Mouse (Mus musculus) intestine, embryonic 15.5 days (tissue): ENCODE results near the gene Ankrd34c. TPM values are rescaled to one million over a fixed set of nuclear protein-coding genes. Genes with fewer than 3 reads are reported as not detected.
A peak's percentile ranks its signal among the peaks of the same experiment; 100 is the strongest.

Source experiments
- ATAC-seq: fragments of 200-750 bp; cut with Nextera tagmentation; 2 replicates; pipeline ENCODE4 v1.8.0; 2017; ENCODE audit warnings: moderate TSS enrichment, moderate library complexity
- H3K27ac ChIP-seq: fragments of 300-500 bp; sonication (generic); 2 replicates; pipeline ENCODE4 v1.5.1; 2015; ENCODE audit warnings: mild to moderate bottlenecking, inconsistent platforms
- H3K27me3 ChIP-seq: fragments of 300-500 bp; sonication (generic); replicated peaks from 2 replicates; pipeline ENCODE4 v1.6.1; 2015; ENCODE audit warnings: inconsistent platforms
- H3K36me3 ChIP-seq: fragments of 300-500 bp; sonication (generic); 2 replicates; pipeline ENCODE4 v1.6.1; 2015; ENCODE audit warnings: inconsistent platforms
- H3K4me1 ChIP-seq: fragments of 300-500 bp; sonication (generic); replicated peaks from 2 replicates; pipeline ENCODE4 v1.6.1; 2015; ENCODE audit warnings: inconsistent platforms
- H3K4me2 ChIP-seq: fragments of 300-500 bp; sonication (generic); replicated peaks from 2 replicates; pipeline ENCODE4 v1.6.1; 2015; ENCODE audit warnings: mild to moderate bottlenecking, inconsistent platforms
- H3K4me3 ChIP-seq: fragments of 300-500 bp; sonication (generic); replicated peaks from 2 replicates; pipeline ENCODE4 v1.5.1; 2015; ENCODE audit warnings: inconsistent platforms
- H3K9ac ChIP-seq: fragments of 300-500 bp; sonication (generic); 2 replicates; pipeline ENCODE4 v1.6.1; 2015; ENCODE audit warnings: inconsistent platforms
- H3K9me3 ChIP-seq: fragments of 300-500 bp; sonication (generic); 2 replicates; pipeline ENCODE4 v1.6.1; 2016; ENCODE audit warnings: inconsistent platforms
- WGBS: fragments of 180-500 bp; shearing (Covaris S2); methylation state at CpG from one replicate; pipeline ENCODE4 v1.1.7; 2015; 5-methylcytosine and 5-hydroxymethylcytosine counted together
- polyA plus RNA-seq: library from polyadenylated mRNA; unstranded; fragments of >200 nt; fragmentation: Nextera tagmentation; extraction: Ambion mirVana; gene quantifications from 2 replicates; pipeline ENCODE4 v1.2.1, GENCODE M21; 2015

The Ankrd34c gene
- polyA plus RNA-seq, 1 experiment from 2014 or later, result not detected

GRCm38 (mm10) chr9:89705197-89705533 lies 33.1 kb downstream of the Ankrd34c start:
- Histone ChIP-seq H3K4me3 (peak overlapping the region; percentile 48), H3K27ac (peak overlapping the region; percentile 60; the same call in 1 of the 2 replicates), H3K4me1 (0 out of 2 replicates have a peak, but pooled peaks cover 3% of the 10 kb centered on the region), H3K4me2 (peak overlapping the region; percentile 83), H3K27me3 (no peaks in the 10 kb centered on the region), H3K9ac (peak overlapping the region; percentile 58), H3K9me3 (no peaks in the 10 kb centered on the region), H3K36me3 (peaks cover 5% of the 10 kb centered on the region; the same call in 1 of the 2 replicates)
- WGBS, result 9% methylated on average over 10 of the region's 10 CpGs
- peak; percentile 68 for ATAC-seq

DNA sequence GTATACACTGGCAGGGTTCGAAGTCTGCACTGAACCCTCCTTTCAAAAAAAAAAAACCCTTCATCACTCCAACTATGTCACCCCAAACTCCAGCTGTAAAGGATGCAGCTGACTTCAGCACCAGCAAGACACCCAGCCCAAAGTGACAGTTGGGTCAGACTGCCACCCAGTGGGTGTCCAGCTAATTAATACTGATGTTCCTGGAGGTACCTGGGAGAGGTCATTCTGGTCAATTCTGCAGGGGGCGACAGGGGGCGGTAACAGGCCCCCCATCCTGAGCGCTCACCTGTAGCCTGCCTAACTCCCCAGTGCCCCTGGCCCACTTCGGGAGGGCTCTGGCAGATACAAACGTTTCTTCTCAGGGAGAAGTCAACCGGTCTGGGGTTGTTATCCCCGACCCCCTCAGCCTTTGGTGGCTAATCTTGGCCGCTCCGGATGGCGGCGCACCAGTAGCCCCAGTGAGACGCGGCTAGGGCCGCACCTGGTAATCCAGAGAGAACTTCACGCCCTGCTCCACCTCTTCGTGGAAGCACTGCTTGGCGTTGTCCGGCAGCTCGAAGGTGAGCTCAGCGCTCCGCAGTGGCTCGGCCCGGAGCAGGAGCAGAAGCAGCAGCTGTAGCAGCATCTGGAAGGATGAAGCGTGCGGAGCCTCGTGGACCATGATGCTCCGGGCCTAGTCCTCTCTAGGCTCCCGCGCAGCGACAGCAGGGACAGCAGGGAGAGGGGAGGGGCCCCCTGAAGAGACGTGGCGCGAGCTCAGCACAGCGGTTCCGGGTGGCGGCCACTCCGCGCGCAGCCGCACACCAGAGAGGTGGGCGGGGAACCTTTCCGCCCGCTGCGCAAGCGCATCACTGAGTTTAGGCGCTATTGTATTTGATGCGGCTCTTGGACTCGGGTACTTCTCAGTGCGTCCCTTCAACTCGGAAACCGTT lies 33.7 kb downstream of the Ankrd34c start, which contains the start of gene Tmed3:
Gene Tmed3, minus strand, starts transcription at position 804 of the 932 bp plus-strand sequence.
- H3K4me2 ChIP-seq, result peak within 1 kb of the TSS; percentile 83
- peak within 1 kb of the TSS; percentile 48 for H3K4me3 ChIP-seq
- peak within 1 kb of the TSS; percentile 64 for H3K27ac ChIP-seq
- ATAC-seq, result peak; percentile 100
- WGBS, result 1% methylated on average over 52 of the region's 52 CpGs
- peaks cover 10% of the 10 kb centered on the region for H3K36me3 ChIP-seq
- no peaks in the 10 kb centered on the region for H3K9me3 ChIP-seq
- 0 out of 2 replicates have a peak, but pooled peaks cover 3% of the 10 kb centered on the region for H3K4me1 ChIP-seq
- H3K27me3 ChIP-seq, result no peaks in the 10 kb centered on the region
- H3K9ac ChIP-seq, result peak within 1 kb of the TSS; percentile 58

DNA sequence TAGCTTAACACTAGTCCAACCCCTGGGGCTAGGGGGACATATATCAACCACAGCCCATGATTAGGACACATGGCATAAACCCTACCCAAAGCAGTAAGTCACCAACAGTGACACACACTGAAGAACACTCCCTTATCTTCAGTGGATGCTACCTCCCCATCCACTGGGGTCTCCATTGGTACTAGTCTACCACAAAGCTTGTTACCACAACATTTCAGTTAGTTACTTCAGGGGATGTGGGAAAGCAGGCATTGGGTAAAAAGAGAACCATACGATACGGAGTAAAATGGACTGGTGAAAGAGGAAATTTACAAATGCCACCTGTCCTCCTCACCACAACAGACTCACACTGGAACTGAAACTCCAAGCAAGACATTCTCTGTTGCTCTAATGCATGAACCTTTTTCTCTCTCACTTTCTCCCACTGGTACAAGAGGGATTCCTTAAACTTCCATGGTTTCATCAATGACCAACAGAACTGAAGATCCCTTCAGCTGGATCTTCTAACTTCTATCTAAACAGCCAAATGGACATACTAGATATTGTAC lies 37.3 kb downstream of the Ankrd34c start:
- H3K4me3 ChIP-seq, result no peak overlapping the region
- ATAC-seq, result no peak
- H3K9me3 ChIP-seq, result no peaks in the 10 kb centered on the region
- H3K27me3 ChIP-seq, result no peaks in the 10 kb centered on the region
- no peak overlapping the region for H3K27ac ChIP-seq
- no peak overlapping the region for H3K4me2 ChIP-seq
- 0 out of 2 replicates have a peak, but pooled peaks cover 3% of the 10 kb centered on the region for H3K4me1 ChIP-seq
- 95% methylated on average over 2 of the region's 2 CpGs for WGBS
- H3K9ac ChIP-seq, result no peak overlapping the region
- H3K36me3 ChIP-seq, result peaks cover 12% of the 10 kb centered on the region

GRCm38 (mm10) chr9:89695143-89695542 lies 43.1 kb downstream of the Ankrd34c start:
- Histone ChIP-seq H3K4me2 (no peak overlapping the region), H3K27ac (no peak overlapping the region), H3K36me3 (peaks cover 7% of the 10 kb centered on the region; the same call in 1 of the 2 replicates), H3K27me3 (no peaks in the 10 kb centered on the region), H3K4me3 (no peak overlapping the region), H3K9ac (no peak overlapping the region), H3K9me3 (no peaks in the 10 kb centered on the region), H3K4me1 (no peaks in the 10 kb centered on the region)
- 88% methylated on average over 1 of the region's 1 CpGs for WGBS
- ATAC-seq, result no peak

DNA sequence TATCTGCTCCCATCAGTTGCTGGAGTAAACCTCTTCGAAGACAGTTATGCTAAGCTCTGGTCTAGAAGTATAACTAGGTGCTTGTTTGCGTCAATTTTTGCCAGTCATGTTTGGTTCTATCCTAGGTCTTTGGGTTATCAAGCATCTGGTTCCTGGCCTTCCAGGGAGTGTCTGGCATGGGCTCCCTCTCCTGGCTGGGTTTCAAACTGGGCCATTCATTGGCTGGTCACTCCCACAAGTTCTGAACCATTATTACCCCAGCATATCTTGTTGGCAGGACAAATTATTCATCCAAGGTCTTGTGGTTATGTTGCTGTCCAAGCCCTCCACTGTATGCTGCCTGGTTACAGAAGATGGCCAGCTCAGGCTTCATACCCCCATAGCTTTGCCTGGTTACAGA lies 44.6 kb downstream of the Ankrd34c start:
- Histone ChIP-seq H3K27me3 (no peaks in the 10 kb centered on the region), H3K4me1 (no peaks in the 10 kb centered on the region), H3K9ac (no peak overlapping the region), H3K9me3 (no peaks in the 10 kb centered on the region), H3K27ac (no peak overlapping the region), H3K4me2 (no peak overlapping the region), H3K4me3 (no peak overlapping the region), H3K36me3 (no peaks in the 10 kb centered on the region)
- no peak for ATAC-seq
- WGBS, result 92% methylated on average over 2 of the region's 2 CpGs

DNA sequence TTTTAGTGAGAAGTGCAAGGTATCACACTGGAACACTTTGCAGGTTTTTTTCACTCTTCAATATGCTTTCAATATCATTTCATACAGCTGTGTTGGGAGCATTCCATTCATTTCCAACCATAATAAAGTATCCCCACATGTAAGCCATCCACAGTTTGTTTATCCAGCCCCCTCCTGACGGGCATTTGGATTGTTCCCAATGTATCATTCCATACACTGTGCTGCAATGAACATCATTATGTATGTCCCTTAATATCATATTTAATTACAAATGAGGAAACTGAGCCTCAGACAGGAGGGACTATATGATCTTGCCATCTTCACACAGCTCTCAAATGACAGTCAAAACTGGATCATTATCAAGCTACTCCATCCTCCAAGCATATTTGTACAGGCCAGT lies 49.1 kb downstream of the Ankrd34c start:
- Histone ChIP-seq H3K4me1 (no peaks in the 10 kb centered on the region), H3K4me3 (no peak overlapping the region), H3K9me3 (no peaks in the 10 kb centered on the region), H3K27me3 (no peaks in the 10 kb centered on the region), H3K36me3 (no peaks in the 10 kb centered on the region), H3K4me2 (no peak overlapping the region), H3K9ac (no peak overlapping the region), H3K27ac (no peak overlapping the region)
- 44% methylated on average over 1 of the region's 1 CpGs for WGBS
- ATAC-seq, result no peak

- Histone ChIP-seq H3K9me3 (no peaks in the 10 kb centered on the region), H3K27ac (no peak overlapping the region), H3K27me3 (no peaks in the 10 kb centered on the region), H3K9ac (no peak overlapping the region), H3K4me1 (no peaks in the 10 kb centered on the region), H3K4me2 (no peak overlapping the region), H3K36me3 (no peaks in the 10 kb centered on the region), H3K4me3 (no peak overlapping the region)
- WGBS, result 59% methylated on average over 10 of the region's 10 CpGs
- ATAC-seq, result no peak
Observed at GRCm38 (mm10) chr9:89687503-89688226, 50.6 kb downstream of the Ankrd34c start.

DNA sequence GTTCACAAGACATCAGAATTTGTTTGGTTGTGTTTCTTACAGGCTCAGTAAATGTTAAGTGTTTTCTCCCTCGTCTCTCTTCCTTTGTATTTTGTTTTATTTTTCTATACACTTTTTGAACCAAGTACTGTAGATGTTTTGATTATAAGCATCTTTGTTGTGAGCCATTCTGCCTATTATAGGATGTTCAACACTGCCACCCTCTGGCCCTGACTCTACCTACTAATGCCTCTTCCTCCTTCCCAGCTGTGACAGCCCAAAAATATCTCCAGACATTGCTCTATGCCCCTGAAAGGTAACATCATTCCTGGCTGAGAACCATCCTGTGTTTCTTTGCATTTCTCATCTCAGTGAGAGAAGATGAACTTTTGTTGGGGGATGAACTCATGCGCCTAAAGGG lies 52.0 kb downstream of the Ankrd34c start:
- Histone ChIP-seq H3K4me2 (no peak overlapping the region), H3K27me3 (no peaks in the 10 kb centered on the region), H3K4me1 (no peaks in the 10 kb centered on the region), H3K27ac (no peak overlapping the region), H3K36me3 (no peaks in the 10 kb centered on the region), H3K9ac (no peak overlapping the region), H3K4me3 (no peak overlapping the region), H3K9me3 (no peaks in the 10 kb centered on the region)
- WGBS, result 62% methylated on average over 2 of the region's 2 CpGs
- no peak for ATAC-seq

DNA sequence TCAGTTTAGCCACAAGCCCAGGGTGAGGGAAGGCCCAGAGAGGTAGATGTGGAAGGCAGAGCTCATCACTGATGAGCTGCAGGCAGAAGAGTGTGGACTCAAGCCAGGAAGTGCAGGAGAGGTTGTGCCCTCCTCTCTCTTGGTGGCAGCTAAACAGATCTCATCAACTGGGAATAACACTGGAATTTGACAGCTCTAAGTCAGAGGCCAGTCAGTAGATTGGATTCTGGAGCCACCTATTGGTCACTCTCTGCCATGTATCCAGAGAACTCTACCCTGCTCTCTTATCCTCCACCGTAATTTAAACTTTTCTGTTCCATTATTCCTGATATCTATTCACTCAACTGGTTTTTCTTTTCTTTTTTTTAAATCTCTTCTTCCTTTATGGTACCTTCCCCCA lies 59.3 kb downstream of the Ankrd34c start:
- Histone ChIP-seq H3K4me3 (no peak overlapping the region), H3K9ac (no peak overlapping the region; the same call in 1 of the 2 replicates), H3K36me3 (no peaks in the 10 kb centered on the region), H3K27ac (no peak overlapping the region), H3K9me3 (no peaks in the 10 kb centered on the region), H3K27me3 (no peaks in the 10 kb centered on the region), H3K4me2 (no peak overlapping the region), H3K4me1 (no peaks in the 10 kb centered on the region)
- ATAC-seq, result no peak
- 24% methylated on average over 1 of the region's 1 CpGs for WGBS

Other genes with a start within 250 kb of the Ankrd34c start
- 0.26 and 0.59 TPM in 2 replicates for gene Minar1, start 115.3 kb downstream of the Ankrd34c start, polyA plus RNA-seq
- 111 and 142 TPM in 2 replicates for gene Tmed3, start 33.4 kb downstream of the Ankrd34c start, polyA plus RNA-seq
- 0.31 and 0.42 TPM in 2 replicates for gene Rasgrf1, start 171.4 kb upstream of the Ankrd34c start, polyA plus RNA-seq